ENCODE assay signal across 9 mouse cellular contexts in genomic region chr7:140882469-140882803, GRCm38 (mm10). TPM values are rescaled to one million over a fixed set of nuclear protein-coding genes. Genes with fewer than 3 reads are reported as not detected.
DNase-seq lines count a peak whose midpoint lies in the region; ATAC-seq and TF ChIP-seq lines count a peak whose summit lies in the region.
"Had no signal": no experiment of that assay in that cellular context is flagged by ENCODE, and none has a peak within 500 bp of the region (broad histone marks: within the 10 kb centered on the region; RNA-seq: fewer than 3 reads in every experiment).

No protein-coding gene starts in this region.

- DNase-seq in embryo, embryonic 10 days (ENCODE audit: low spot score) = peak; percentile 8
- no peak for DNase-seq in embryo, embryonic 9.5 days (ENCODE audit: extremely low spot score)
- no peak for DNase-seq in testis, postnatal 14 days (ENCODE audit: low spot score)
- no peak for DNase-seq in left cerebral cortex, postnatal 4 days
- no peak for DNase-seq in frontal cortex, postnatal 14 days (ENCODE audit: low spot score in 2 of 2)

- H3K36me3 ChIP-seq in testis, adult 2 months (ENCODE audit: control insufficient read depth, insufficient read depth, low read length) = peaks cover 3% of the 10 kb centered on the region
- peaks cover 30% of the 10 kb centered on the region for H3K36me3 ChIP-seq in limb, embryonic 15.5 days
- H3K36me3 ChIP-seq in stomach, embryonic 16.5 days (ENCODE audit: control insufficient read depth, insufficient read depth, low read length) = peaks cover 14% of the 10 kb centered on the region; the same call in 1 of the 2 replicates

- H3K27me3 ChIP-seq in testis, adult 2 months (ENCODE audit: control insufficient read depth, insufficient read depth, low read length) = no peaks in the 10 kb centered on the region
- H3K27me3 ChIP-seq in limb, embryonic 15.5 days = no peaks in the 10 kb centered on the region
- H3K27me3 ChIP-seq in stomach, embryonic 16.5 days (ENCODE audit: control insufficient read depth, insufficient read depth, low read length) = no peaks in the 10 kb centered on the region

- H3K4me1 ChIP-seq in testis, adult 2 months (ENCODE audit: control insufficient read depth, insufficient read depth, low read length) = peaks cover 3% of the 10 kb centered on the region
- peaks cover 15% of the 10 kb centered on the region for H3K4me1 ChIP-seq in limb, embryonic 15.5 days
- H3K4me1 ChIP-seq in stomach, embryonic 16.5 days (ENCODE audit: control insufficient read depth, insufficient read depth, low read length) = peaks cover 9% of the 10 kb centered on the region; the same call in 1 of the 2 replicates

- H3K4me2 ChIP-seq in limb, embryonic 15.5 days = peak overlapping the region; percentile 74
- peak overlapping the region; percentile 63 for H3K4me2 ChIP-seq in stomach, embryonic 16.5 days (ENCODE audit: low read depth, low read length)

- H3K27ac ChIP-seq in testis, adult 2 months (ENCODE audit: control insufficient read depth, insufficient read depth, low read depth, low read length) = peak overlapping the region; percentile 89
- peak overlapping the region; percentile 92 for H3K27ac ChIP-seq in limb, embryonic 15.5 days
- H3K27ac ChIP-seq in stomach, embryonic 16.5 days (ENCODE audit: low read length) = 0 out of 2 replicates have a peak overlapping the region, but pooled peaks have one; percentile 62

- H3K4me3 ChIP-seq in testis, adult 2 months (ENCODE audit: control insufficient read depth, low read depth, low read length) = peak overlapping the region; percentile 97
- peak overlapping the region; percentile 86 for H3K4me3 ChIP-seq in limb, embryonic 15.5 days
- H3K4me3 ChIP-seq in stomach, embryonic 16.5 days (replicated peaks; ENCODE audit: low read length) = peak overlapping the region; percentile 86

- 0% methylated on average over 12 of the region's 12 CpGs for WGBS in limb, embryonic 15.5 days
- 0% methylated on average over 12 of the region's 12 CpGs for WGBS in stomach, embryonic 16.5 days

- H3K9me3 ChIP-seq in limb, embryonic 15.5 days = no peaks in the 10 kb centered on the region
- no peaks in the 10 kb centered on the region for H3K9me3 ChIP-seq in stomach, embryonic 16.5 days (replicated peaks; ENCODE audit: control insufficient read depth, low read length)

- no peak; the same call in 1 of the 2 replicates for TF ChIP-seq POLR2A in testis, adult 2 months (IDR thresholded peaks at IDR 0.05; ENCODE audit: control insufficient read depth, low read depth, low read length)

- H3K9ac ChIP-seq in limb, embryonic 15.5 days = peak overlapping the region; percentile 82
- H3K9ac ChIP-seq in stomach, embryonic 16.5 days (ENCODE audit: low read length) = peak overlapping the region; percentile 92

- intact Hi-C loops in left cerebral cortex, postnatal 4 days (cut with DNase I) = loop anchor here (5.0 kb wide), 1 partner anchor 805 kb away; no protein-coding TSS in a partner anchor

- ATAC-seq in limb, embryonic 15.5 days (ENCODE audit: insufficient number of reproducible peaks, low FRiP score, low TSS enrichment, low read depth) = 0 out of 2 replicates have a peak, but pooled peaks have one; percentile 33
- ATAC-seq in stomach, embryonic 16.5 days (ENCODE audit: insufficient read depth, low FRiP score) = peak; percentile 4; the same call in 1 of the 2 replicates

- TF ChIP-seq CTCF in testis, adult 2 months (IDR thresholded peaks at IDR 0.05; ENCODE audit: control insufficient read depth, insufficient read depth, insufficient replicate concordance, low read depth, low read length) = no peak

RNA-seq across cellular contexts. Expression of gene Sirt3, which starts 0.3 kb away (rescaled TPM):
- polyA plus RNA-seq in testis, adult 2 months (2012; rRNA removed) = 78.9 and 86.0 TPM in 2 replicates
- 22.7 and 25.6 TPM in 2 replicates for polyA plus RNA-seq in limb, embryonic 15.5 days (2015; fragmentation: Nextera tagmentation; extraction: Ambion mirVana)
- 24.0 and 27.4 TPM in 2 replicates for polyA plus RNA-seq in stomach, embryonic 16.5 days (2015; fragmentation: Nextera tagmentation; extraction: Ambion mirVana)
- total RNA-seq in left cerebral cortex, postnatal 4 days (2021) = 10 to 100 TPM; 26.0 to 31.3 TPM

RNA-seq across cellular contexts. Expression of gene Psmd13, which starts 0.7 kb away (rescaled TPM):
- polyA plus RNA-seq in testis, adult 2 months (2012; rRNA removed) = 74.8 and 77.4 TPM in 2 replicates
- 201 and 214 TPM in 2 replicates for polyA plus RNA-seq in limb, embryonic 15.5 days (2015; fragmentation: Nextera tagmentation; extraction: Ambion mirVana)
- 189 and 193 TPM in 2 replicates for polyA plus RNA-seq in stomach, embryonic 16.5 days (2015; fragmentation: Nextera tagmentation; extraction: Ambion mirVana)
- 100 to 1,000 TPM; 155 to 165 TPM for total RNA-seq in left cerebral cortex, postnatal 4 days (2021)

RNA-seq across cellular contexts. Expression of gene Cox8b, which starts 17.8 kb away (rescaled TPM):
- not detected in 2 replicates for polyA plus RNA-seq in testis, adult 2 months (2012; rRNA removed)
- polyA plus RNA-seq in limb, embryonic 15.5 days (2015; fragmentation: Nextera tagmentation; extraction: Ambion mirVana) = 19.6 and 58.3 TPM in 2 replicates
- 1.3 and 19.4 TPM in 2 replicates for polyA plus RNA-seq in stomach, embryonic 16.5 days (2015; fragmentation: Nextera tagmentation; extraction: Ambion mirVana)
- total RNA-seq in left cerebral cortex, postnatal 4 days (2021) = not detected
- total RNA-seq: neutrophil, adult 5-6 weeks had no signal

RNA-seq across cellular contexts. Expression of gene Bet1l, which starts 25.1 kb away (rescaled TPM):
- polyA plus RNA-seq in testis, adult 2 months (2012; rRNA removed) = 20.8 and 22.9 TPM in 2 replicates
- polyA plus RNA-seq in limb, embryonic 15.5 days (2015; fragmentation: Nextera tagmentation; extraction: Ambion mirVana) = 70.7 and 71.6 TPM in 2 replicates
- polyA plus RNA-seq in stomach, embryonic 16.5 days (2015; fragmentation: Nextera tagmentation; extraction: Ambion mirVana) = 43.5 and 46.6 TPM in 2 replicates
- total RNA-seq in left cerebral cortex, postnatal 4 days (2021) = 10 to 100 TPM; 23.0 to 25.2 TPM

RNA-seq across cellular contexts. Expression of gene Ric8a, which starts 25.7 kb away (rescaled TPM):
- 33.7 and 34.5 TPM in 2 replicates for polyA plus RNA-seq in testis, adult 2 months (2012; rRNA removed)
- polyA plus RNA-seq in limb, embryonic 15.5 days (2015; fragmentation: Nextera tagmentation; extraction: Ambion mirVana) = 85.7 and 90.6 TPM in 2 replicates
- polyA plus RNA-seq in stomach, embryonic 16.5 days (2015; fragmentation: Nextera tagmentation; extraction: Ambion mirVana) = 62.5 and 77.8 TPM in 2 replicates
- total RNA-seq in left cerebral cortex, postnatal 4 days (2021) = 100 to 1,000 TPM in 1 of 2 experiments, 10 to 100 TPM in 1; 93.4 to 112 TPM
